Mouse (Mus musculus): ENCODE data around the gene Tmem116. TPM values are rescaled to one million over a fixed set of nuclear protein-coding genes. Genes with fewer than 3 reads are reported as not detected.
"Not testable (repeated sequence)": the region's sequence is repeated elsewhere in the genome, so short reads cannot be mapped to it uniquely, and the experiment has no call there.

Tmem116 gene
- total RNA-seq, 2 experiments from 2014 or later: 1.9 TPM

GRCm38 (mm10) chr5:121461339-121462170 is 9.9 kb downstream of the Tmem116 start:
- DNase-seq: no peak
- intact Hi-C loops (cut with DNase I): no loop called here

GRCm38 (mm10) chr5:121462171-121462502 is 10.4 kb downstream of the Tmem116 start:
- no peak for DNase-seq
- intact Hi-C loops (cut with DNase I): no loop called here

GRCm38 (mm10) chr5:121462967-121463366 is 11.3 kb downstream of the Tmem116 start:
- intact Hi-C loops (cut with DNase I): no loop called here

GRCm38 (mm10) chr5:121463601-121464250 is 12.0 kb downstream of the Tmem116 start:
- intact Hi-C loops (cut with DNase I): no loop called here
- DNase-seq: no peak

More at GRCm38 (mm10) chr5:121462967-121463366, 11.3 kb downstream of the Tmem116 start:
- DNase-seq: no peak

- DNase-seq: no peak
- intact Hi-C loops (cut with DNase I): no loop called here
Measured at GRCm38 (mm10) chr5:121469566-121469965, 17.9 kb downstream of the Tmem116 start.

GRCm38 (mm10) chr5:121472411-121472810 is 20.7 kb downstream of the Tmem116 start:
- no peak for DNase-seq
- intact Hi-C loops (cut with DNase I): no loop called here

- no peak for DNase-seq
- intact Hi-C loops (cut with DNase I): no loop called here
Measured at GRCm38 (mm10) chr5:121474610-121475009, 22.9 kb downstream of the Tmem116 start.

GRCm38 (mm10) chr5:121476040-121476439 is 24.3 kb downstream of the Tmem116 start:
- intact Hi-C loops (cut with DNase I): no loop called here

GRCm38 (mm10) chr5:121477680-121478079 is 26.0 kb downstream of the Tmem116 start:
- intact Hi-C loops (cut with DNase I): no loop called here
- DNase-seq: no peak

More at GRCm38 (mm10) chr5:121476040-121476439, 24.3 kb downstream of the Tmem116 start:
- DNase-seq: no peak

GRCm38 (mm10) chr5:121484801-121485200 is 33.1 kb downstream of the Tmem116 start:
- intact Hi-C loops (cut with DNase I): no loop called here
- DNase-seq: no peak

- intact Hi-C loops (cut with DNase I): no loop called here
- no peak for DNase-seq
Measured at GRCm38 (mm10) chr5:121493305-121493704, 41.6 kb downstream of the Tmem116 start.

GRCm38 (mm10) chr5:121500719-121501118 is 49.0 kb downstream of the Tmem116 start:
- no peak for DNase-seq
- intact Hi-C loops (cut with DNase I): no loop called here

GRCm38 (mm10) chr5:121501424-121501996 is 49.8 kb downstream of the Tmem116 start:
- intact Hi-C loops (cut with DNase I); DNase-seq: not testable (repeated sequence)

- no peak for DNase-seq
- intact Hi-C loops (cut with DNase I): no loop called here
Measured at GRCm38 (mm10) chr5:121503231-121503630, 51.5 kb downstream of the Tmem116 start, which contains the start of gene Adam1b. Adam1b (minus strand) TSS chr5:121503435.

GRCm38 (mm10) chr5:121506846-121507245 is 55.2 kb downstream of the Tmem116 start:
- no peak for DNase-seq
- intact Hi-C loops (cut with DNase I): no loop called here

GRCm38 (mm10) chr5:121510009-121510408 is 58.3 kb downstream of the Tmem116 start:
- intact Hi-C loops (cut with DNase I): no loop called here
- no peak for DNase-seq

GRCm38 (mm10) chr5:121518983-121519382 is 67.3 kb downstream of the Tmem116 start:
- DNase-seq: no peak
- intact Hi-C loops (cut with DNase I): no loop called here

- DNase-seq; intact Hi-C loops (cut with DNase I): not testable (repeated sequence)
Measured at GRCm38 (mm10) chr5:121519758-121520157, 68.1 kb downstream of the Tmem116 start.

GRCm38 (mm10) chr5:121525774-121526450 is 74.2 kb downstream of the Tmem116 start:
- no peak for DNase-seq
- intact Hi-C loops (cut with DNase I): no loop called here

- DNase-seq: no peak
- intact Hi-C loops (cut with DNase I): no loop called here
Measured at GRCm38 (mm10) chr5:121526526-121526925, 74.8 kb downstream of the Tmem116 start.

- DNase-seq: no peak
- intact Hi-C loops (cut with DNase I): no loop called here
Measured at GRCm38 (mm10) chr5:121526961-121527360, 75.3 kb downstream of the Tmem116 start.
